Mouse (Mus musculus): ENCODE measurements at regions not wholly inside any gene's neighbourhood (a gene's known extent, or its start where the extent isn't known, plus 50 kb on each side); places are given as distances from the start of the nearest gene placed in this dataset.

- 90% methylated on average over 9 of the region's 9 CpGs for WGBS
Observed at GRCm38 (mm10) chr10:117512424-117513257, 116.7 kb upstream of the Cpm start.

DNA sequence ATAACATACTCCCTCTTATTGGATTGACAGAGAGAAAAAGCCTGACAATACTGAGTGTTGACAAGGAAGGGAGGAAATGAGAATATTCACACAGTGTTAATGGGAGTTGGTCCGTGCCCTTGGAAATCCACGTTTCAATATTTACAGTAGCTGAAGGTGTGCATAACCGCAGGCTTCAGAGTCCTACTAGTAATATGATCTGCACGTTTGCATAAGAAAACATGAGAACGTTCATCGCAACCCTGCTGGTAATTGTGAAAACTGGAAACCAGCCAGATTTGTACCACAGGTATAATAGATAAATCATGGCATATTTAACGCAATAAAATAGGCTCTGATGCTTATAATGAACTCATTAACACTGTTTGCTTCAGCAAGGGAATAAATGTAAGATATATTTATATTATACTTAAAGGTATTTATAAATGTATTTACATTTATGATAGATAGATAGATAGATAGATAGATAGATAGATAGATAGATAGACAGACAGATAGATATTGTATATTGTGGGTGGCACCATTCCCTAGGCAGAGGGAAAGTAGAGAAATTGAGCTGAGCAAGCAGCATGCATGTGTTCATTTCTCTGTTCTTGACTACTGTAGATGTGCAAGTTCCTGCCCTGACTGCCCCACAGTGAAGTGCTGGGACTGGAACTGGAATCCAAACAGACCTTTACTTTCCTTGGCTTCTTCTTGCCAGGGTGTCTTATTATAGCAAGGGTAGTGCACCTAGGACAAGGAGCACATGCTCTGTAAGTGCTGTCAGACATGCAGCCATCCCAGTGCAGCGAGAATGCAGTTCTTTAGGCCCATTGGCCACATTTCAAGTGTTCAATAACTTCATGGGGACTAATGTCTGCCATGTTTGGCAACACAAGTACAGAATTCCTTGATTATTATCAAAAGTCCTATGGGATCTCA is 117.6 kb upstream of the Cpm start:
- Histone ChIP-seq H3K4me3 (ENCODE audit: low read length) (no peak overlapping the region), H3K4me1 (ENCODE audit: control insufficient read depth, insufficient read depth, low read length) (no peaks in the 10 kb centered on the region; the same call in 1 of the 2 replicates), H3K4me2 (replicated peaks; ENCODE audit: low read depth, low read length) (no peak overlapping the region), H3K36me3 (ENCODE audit: control insufficient read depth, insufficient read depth, low read length) (no peaks in the 10 kb centered on the region), H3K9ac (ENCODE audit: low read depth, low read length) (no peak overlapping the region), H3K9me3 (ENCODE audit: control insufficient read depth, low read length) (no peaks in the 10 kb centered on the region), H3K27me3 (ENCODE audit: control insufficient read depth, insufficient read depth, low read length) (no peaks in the 10 kb centered on the region), H3K27ac (ENCODE audit: low read depth, low read length) (no peak overlapping the region)
- 69% methylated on average over 8 of the region's 8 CpGs for WGBS
- no peak for ATAC-seq (ENCODE audit: low FRiP score, low TSS enrichment)

More at GRCm38 (mm10) chr10:117512424-117513257, 116.7 kb upstream of the Cpm start:
- no peak overlapping the region for H3K27ac ChIP-seq (ENCODE audit: low read depth, low read length)
- H3K4me1 ChIP-seq (ENCODE audit: control insufficient read depth, insufficient read depth, low read length): peaks cover 5% of the 10 kb centered on the region
- H3K27me3 ChIP-seq (ENCODE audit: control insufficient read depth, insufficient read depth, low read length): no peaks in the 10 kb centered on the region
- H3K4me2 ChIP-seq (replicated peaks; ENCODE audit: low read depth, low read length): no peak overlapping the region
- no peaks in the 10 kb centered on the region for H3K9me3 ChIP-seq (ENCODE audit: control insufficient read depth, low read length)
- no peak overlapping the region for H3K9ac ChIP-seq (ENCODE audit: low read depth, low read length)
- ATAC-seq (ENCODE audit: low FRiP score, low TSS enrichment): no peak
- no peak overlapping the region for H3K4me3 ChIP-seq (ENCODE audit: low read length)
- H3K36me3 ChIP-seq (ENCODE audit: control insufficient read depth, insufficient read depth, low read length): no peaks in the 10 kb centered on the region

DNA sequence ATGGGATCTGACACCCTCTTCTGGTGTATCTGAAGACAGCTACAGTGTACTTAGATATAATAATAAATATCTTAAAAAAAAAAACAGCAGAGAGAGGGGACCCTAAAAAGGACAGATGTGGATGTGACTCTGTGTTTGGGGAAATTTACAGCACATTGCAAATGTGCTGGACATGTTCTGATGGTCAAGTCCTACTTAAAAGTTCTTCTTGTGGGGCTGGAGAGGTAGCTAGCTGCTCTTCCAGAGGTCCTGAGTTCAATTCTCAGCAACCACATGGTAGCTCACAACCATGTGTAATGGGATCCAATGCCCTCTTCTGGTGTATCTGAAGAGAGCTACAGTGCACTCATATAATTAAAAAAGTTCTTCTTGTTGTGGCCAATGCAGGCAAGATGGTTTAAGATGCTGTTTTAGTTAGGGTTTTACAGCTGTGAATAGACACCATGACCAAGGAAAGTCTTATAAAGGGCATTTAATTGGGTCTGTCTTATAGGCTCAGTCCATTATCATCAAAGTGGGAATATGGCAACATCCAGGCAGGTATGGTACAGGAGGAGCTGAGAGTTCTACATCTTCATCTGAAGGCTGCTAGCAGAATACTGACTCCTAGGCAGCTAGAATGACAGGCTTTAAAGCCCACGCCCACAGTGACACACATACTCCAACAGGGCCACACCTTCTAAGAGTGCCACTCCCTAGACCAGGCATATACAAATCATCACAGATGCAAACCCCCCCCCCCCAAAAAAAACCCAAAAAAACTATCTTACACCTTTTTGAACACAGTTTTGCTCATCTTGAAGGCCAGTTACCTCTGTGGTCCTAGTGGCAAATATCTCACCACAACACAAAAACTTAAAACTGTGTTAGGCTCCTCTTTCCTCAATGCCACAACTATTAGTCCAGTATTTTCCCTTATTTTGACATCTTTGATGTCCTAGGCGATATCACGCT is 118.5 kb upstream of the Cpm start:
- Histone ChIP-seq H3K36me3 (ENCODE audit: control insufficient read depth, insufficient read depth, low read length) (no peaks in the 10 kb centered on the region), H3K4me3 (ENCODE audit: low read length) (no peak overlapping the region), H3K27ac (ENCODE audit: low read depth, low read length) (no peak overlapping the region), H3K4me2 (replicated peaks; ENCODE audit: low read depth, low read length) (no peak overlapping the region), H3K9ac (ENCODE audit: low read depth, low read length) (no peak overlapping the region), H3K4me1 (ENCODE audit: control insufficient read depth, insufficient read depth, low read length) (no peaks in the 10 kb centered on the region; the same call in 1 of the 2 replicates), H3K9me3 (ENCODE audit: control insufficient read depth, low read length) (no peaks in the 10 kb centered on the region), H3K27me3 (ENCODE audit: control insufficient read depth, insufficient read depth, low read length) (no peaks in the 10 kb centered on the region)
- 92% methylated on average over 3 of the region's 3 CpGs for WGBS
- no peak for ATAC-seq (ENCODE audit: low FRiP score, low TSS enrichment)

DNA sequence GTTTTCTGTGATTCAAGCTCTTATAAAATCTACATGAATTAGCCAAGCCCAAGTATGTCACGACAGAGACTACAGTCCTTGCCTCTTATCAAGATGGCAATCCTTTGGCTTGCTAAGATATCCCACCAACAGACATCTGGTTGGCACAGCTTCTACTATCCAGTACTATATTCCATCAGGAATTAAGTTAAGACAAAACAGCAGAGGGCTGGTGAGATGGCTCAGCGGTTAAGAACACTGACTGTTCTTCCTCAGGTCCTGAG is 119.1 kb upstream of the Cpm start:
- Histone ChIP-seq H3K9ac (ENCODE audit: low read depth, low read length) (no peak overlapping the region), H3K27me3 (ENCODE audit: control insufficient read depth, insufficient read depth, low read length) (no peaks in the 10 kb centered on the region), H3K4me3 (ENCODE audit: low read length) (no peak overlapping the region), H3K27ac (ENCODE audit: low read depth, low read length) (no peak overlapping the region), H3K4me1 (ENCODE audit: control insufficient read depth, insufficient read depth, low read length) (no peaks in the 10 kb centered on the region), H3K4me2 (replicated peaks; ENCODE audit: low read depth, low read length) (no peak overlapping the region), H3K36me3 (ENCODE audit: control insufficient read depth, insufficient read depth, low read length) (no peaks in the 10 kb centered on the region), H3K9me3 (ENCODE audit: control insufficient read depth, low read length) (no peaks in the 10 kb centered on the region)
- no peak for ATAC-seq (ENCODE audit: low FRiP score, low TSS enrichment)
- WGBS: 88% methylated on average over 2 of the region's 2 CpGs

DNA sequence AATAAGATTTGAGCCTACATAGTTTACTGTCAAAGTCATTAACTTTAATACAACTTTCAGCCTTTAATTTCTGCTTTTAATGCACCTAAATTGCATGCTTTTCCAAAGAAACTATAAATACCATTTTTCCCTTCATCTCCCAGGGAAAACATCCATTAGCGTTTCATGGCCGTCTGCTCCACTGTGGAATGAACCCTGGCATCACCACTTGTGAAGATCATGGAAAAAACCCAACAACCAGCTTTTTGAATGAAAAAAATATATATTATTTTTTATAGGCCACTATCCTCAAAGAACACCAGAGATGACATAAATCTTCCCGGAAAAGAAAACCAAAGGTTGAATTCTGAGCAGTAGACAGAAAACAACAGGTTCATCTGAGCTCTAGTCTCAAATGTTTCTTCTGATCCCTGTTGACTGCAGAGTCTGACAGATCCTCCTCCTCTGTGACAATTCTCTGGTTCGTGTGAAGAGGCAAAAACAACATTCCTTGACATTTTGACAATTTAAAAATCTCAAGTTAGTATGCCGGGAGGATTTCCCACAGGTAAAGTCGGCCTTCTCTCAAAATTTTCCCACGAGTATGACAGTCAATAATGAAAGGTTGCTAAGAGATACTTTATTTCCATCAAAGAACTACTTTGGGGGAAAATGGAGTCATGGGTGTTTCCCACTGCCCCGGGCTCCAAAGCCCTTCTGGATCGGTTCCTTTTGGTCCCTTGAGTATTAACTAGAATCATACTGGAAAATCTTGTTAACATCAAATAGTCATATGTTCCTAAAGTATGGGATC is 119.7 kb upstream of the Cpm start:
- 79% methylated on average over 9 of the region's 9 CpGs for WGBS
- Histone ChIP-seq H3K9ac (ENCODE audit: low read depth, low read length) (no peak overlapping the region), H3K36me3 (ENCODE audit: control insufficient read depth, insufficient read depth, low read length) (no peaks in the 10 kb centered on the region), H3K4me1 (ENCODE audit: control insufficient read depth, insufficient read depth, low read length) (no peaks in the 10 kb centered on the region), H3K4me3 (ENCODE audit: low read length) (no peak overlapping the region), H3K4me2 (replicated peaks; ENCODE audit: low read depth, low read length) (no peak overlapping the region), H3K27me3 (ENCODE audit: control insufficient read depth, insufficient read depth, low read length) (no peaks in the 10 kb centered on the region), H3K27ac (ENCODE audit: low read depth, low read length) (no peak overlapping the region), H3K9me3 (ENCODE audit: control insufficient read depth, low read length) (no peaks in the 10 kb centered on the region)
- ATAC-seq (ENCODE audit: low FRiP score, low TSS enrichment): no peak

- whole genome bisulfite sequencing: 92% methylated on average over 5 of the region's 5 CpGs
Observed at GRCm38 (mm10) chr10:117506252-117506992, 122.9 kb upstream of the Cpm start.

DNA sequence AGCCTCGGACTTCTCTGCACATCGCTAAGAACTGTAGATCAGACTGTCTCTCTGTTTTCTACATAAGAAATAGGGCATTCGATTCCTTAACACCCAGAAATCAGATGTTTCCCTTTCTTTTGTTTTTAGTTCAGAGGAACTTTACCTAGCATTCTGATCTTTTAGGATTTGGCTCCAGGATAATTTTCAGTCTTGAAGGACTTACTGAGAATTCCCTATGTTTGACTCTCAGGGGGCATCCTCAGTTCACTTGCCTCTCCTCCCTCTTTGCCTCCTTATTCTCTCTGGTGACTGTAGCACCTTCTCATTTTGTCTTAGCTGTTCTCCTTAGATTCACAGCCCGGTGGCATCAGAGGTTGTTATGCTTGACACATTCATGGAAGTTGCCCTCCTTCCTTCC is 123.8 kb upstream of the Cpm start:
- H3K27ac ChIP-seq (ENCODE audit: low read depth, low read length): no peak overlapping the region
- no peaks in the 10 kb centered on the region for H3K9me3 ChIP-seq (ENCODE audit: control insufficient read depth, low read length)
- H3K4me2 ChIP-seq (replicated peaks; ENCODE audit: low read depth, low read length): no peak overlapping the region
- H3K9ac ChIP-seq (ENCODE audit: low read depth, low read length): no peak overlapping the region
- no peaks in the 10 kb centered on the region for H3K36me3 ChIP-seq (ENCODE audit: control insufficient read depth, insufficient read depth, low read length)
- H3K4me1 ChIP-seq (ENCODE audit: control insufficient read depth, insufficient read depth, low read length): no peaks in the 10 kb centered on the region
- no peak for ATAC-seq (ENCODE audit: low FRiP score, low TSS enrichment)
- 72% methylated on average over 4 of the region's 4 CpGs for WGBS
- no peak overlapping the region for H3K4me3 ChIP-seq (ENCODE audit: low read length)
- no peaks in the 10 kb centered on the region for H3K27me3 ChIP-seq (ENCODE audit: control insufficient read depth, insufficient read depth, low read length)

More at GRCm38 (mm10) chr10:117506252-117506992, 122.9 kb upstream of the Cpm start:
- no peak overlapping the region for H3K27ac ChIP-seq (ENCODE audit: low read depth, low read length)
- no peaks in the 10 kb centered on the region for H3K27me3 ChIP-seq (ENCODE audit: control insufficient read depth, insufficient read depth, low read length)
- no peak for ATAC-seq (ENCODE audit: low FRiP score, low TSS enrichment)
- no peak overlapping the region for H3K9ac ChIP-seq (ENCODE audit: low read depth, low read length)
- H3K36me3 ChIP-seq (ENCODE audit: control insufficient read depth, insufficient read depth, low read length): no peaks in the 10 kb centered on the region
- H3K4me3 ChIP-seq (ENCODE audit: low read length): no peak overlapping the region
- H3K4me1 ChIP-seq (ENCODE audit: control insufficient read depth, insufficient read depth, low read length): no peaks in the 10 kb centered on the region
- H3K9me3 ChIP-seq (ENCODE audit: control insufficient read depth, low read length): no peaks in the 10 kb centered on the region
- no peak overlapping the region for H3K4me2 ChIP-seq (replicated peaks; ENCODE audit: low read depth, low read length)

GRCm38 (mm10) chr10:117505057-117505456 is 124.2 kb upstream of the Cpm start:
- no peak for ATAC-seq (ENCODE audit: low FRiP score, low TSS enrichment)
- Histone ChIP-seq H3K4me1 (ENCODE audit: control insufficient read depth, insufficient read depth, low read length) (no peaks in the 10 kb centered on the region), H3K27ac (ENCODE audit: low read depth, low read length) (no peak overlapping the region), H3K27me3 (ENCODE audit: control insufficient read depth, insufficient read depth, low read length) (no peaks in the 10 kb centered on the region), H3K4me2 (replicated peaks; ENCODE audit: low read depth, low read length) (no peak overlapping the region), H3K9ac (ENCODE audit: low read depth, low read length) (no peak overlapping the region), H3K4me3 (ENCODE audit: low read length) (no peak overlapping the region), H3K36me3 (ENCODE audit: control insufficient read depth, insufficient read depth, low read length) (no peaks in the 10 kb centered on the region), H3K9me3 (ENCODE audit: control insufficient read depth, low read length) (no peaks in the 10 kb centered on the region)
- 76% methylated on average over 3 of the region's 3 CpGs for WGBS
